Mouse (Mus musculus) stomach, postnatal 0 days (tissue): ENCODE measurements around the gene Golph3.

Experiments used
- CTCF ChIP-seq: IDR thresholded peaks from 2 replicates; pipeline ENCODE4 v1.5.1; 2016; ENCODE audit warnings: antibody characterized with exemption, low read depth, mild to moderate bottlenecking, moderate library complexity
- EP300 ChIP-seq: optimal IDR thresholded peaks from 2 replicates; pipeline ENCODE3; 2016; ENCODE audit warnings: antibody characterized with exemption

DNA sequence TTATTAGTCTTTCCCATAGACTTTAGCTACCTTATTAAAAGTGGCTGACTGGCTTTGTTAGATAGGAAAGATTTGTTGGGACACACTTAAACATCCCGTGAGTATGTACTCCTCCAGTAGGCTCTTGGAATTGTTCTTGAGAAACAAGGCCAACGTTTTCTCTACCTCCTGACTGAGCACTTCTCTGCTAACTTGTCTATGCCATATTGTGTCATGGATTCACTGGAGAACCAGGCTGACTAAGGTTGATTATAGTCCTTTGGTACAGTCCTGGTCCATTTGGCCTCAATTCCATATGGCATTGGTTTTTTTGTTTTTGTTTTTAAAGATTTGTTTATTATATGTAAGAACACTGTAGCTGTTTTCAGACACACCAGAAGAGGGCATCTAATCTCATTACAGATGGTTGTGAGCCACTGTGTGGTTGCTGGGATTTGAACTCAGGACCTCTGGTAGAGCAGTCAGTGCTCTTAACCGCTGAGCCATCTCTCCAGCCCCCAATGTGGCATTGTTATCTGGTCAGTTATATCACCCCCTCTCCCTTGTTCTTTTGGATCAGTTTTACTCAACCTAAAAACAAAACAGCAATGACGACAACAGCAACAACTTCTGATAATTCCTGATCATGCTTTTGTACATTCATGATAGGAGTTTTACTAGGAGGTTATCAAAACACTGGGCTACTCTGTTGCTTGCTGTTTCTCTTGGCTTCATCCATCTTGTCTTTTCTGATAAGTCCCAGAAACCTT lies 16.0 kb downstream of the Golph3 start:
- TF ChIP-seq CTCF (no peak), EP300 (no peak)
